Mouse (Mus musculus): ENCODE results near the gene Slc25a4. TPM values are rescaled to one million over a fixed set of nuclear protein-coding genes. Genes with fewer than 3 reads are reported as not detected.

Gene Slc25a4
- polyA plus RNA-seq (2014; fragmentation: Nextera tagmentation; extraction: Ambion mirVana): 580 and 582 TPM in 2 replicates

GRCm38 (mm10) chr8:46210404-46211315 is at the start of gene Slc25a4:
Gene Slc25a4 (minus strand): TSS chr8:46211284.
- Histone ChIP-seq H3K36me3 (ENCODE audit: control insufficient read depth, insufficient read depth, low read length) (peaks cover 34% of the 10 kb centered on the region), H3K9me3 (ENCODE audit: control insufficient read depth, low read length) (no peaks in the 10 kb centered on the region), H3K4me2 (ENCODE audit: low read depth, low read length) (peak within 1 kb of the TSS; percentile 81), H3K4me1 (ENCODE audit: control insufficient read depth, insufficient read depth, low read length) (peaks cover 21% of the 10 kb centered on the region), H3K27me3 (replicated peaks; ENCODE audit: control insufficient read depth, insufficient read depth, low read length) (no peaks in the 10 kb centered on the region), H3K27ac (replicated peaks; ENCODE audit: low read depth, low read length) (peak within 1 kb of the TSS; percentile 96), H3K4me3 (ENCODE audit: low read depth, low read length) (peak within 1 kb of the TSS; percentile 93), H3K9ac (ENCODE audit: low read depth, low read length) (peak within 1 kb of the TSS; percentile 93)
- DNase-seq (ENCODE audit: low spot score) (peak; percentile 97), ATAC-seq (ENCODE audit: low read depth) (peak; percentile 99)
- 1% methylated on average over 19 of the region's 84 CpGs for WGBS

GRCm38 (mm10) chr8:46257921-46258682 is 47.0 kb upstream of the Slc25a4 start:
- Histone ChIP-seq H3K9ac (ENCODE audit: low read depth, low read length) (no peak overlapping the region), H3K4me3 (ENCODE audit: low read depth, low read length) (no peak overlapping the region), H3K4me2 (ENCODE audit: low read depth, low read length) (no peak overlapping the region), H3K4me1 (ENCODE audit: control insufficient read depth, insufficient read depth, low read length) (no peaks in the 10 kb centered on the region), H3K27me3 (replicated peaks; ENCODE audit: control insufficient read depth, insufficient read depth, low read length) (no peaks in the 10 kb centered on the region), H3K36me3 (ENCODE audit: control insufficient read depth, insufficient read depth, low read length) (no peaks in the 10 kb centered on the region), H3K27ac (replicated peaks; ENCODE audit: low read depth, low read length) (no peak overlapping the region), H3K9me3 (ENCODE audit: control insufficient read depth, low read length) (no peaks in the 10 kb centered on the region)
- DNase-seq (ENCODE audit: low spot score): peak; percentile 43
- peak; percentile 81; the same call in 1 of the 2 replicates for ATAC-seq (ENCODE audit: low read depth)
- 23% methylated on average over 19 of the region's 19 CpGs for WGBS

DNA sequence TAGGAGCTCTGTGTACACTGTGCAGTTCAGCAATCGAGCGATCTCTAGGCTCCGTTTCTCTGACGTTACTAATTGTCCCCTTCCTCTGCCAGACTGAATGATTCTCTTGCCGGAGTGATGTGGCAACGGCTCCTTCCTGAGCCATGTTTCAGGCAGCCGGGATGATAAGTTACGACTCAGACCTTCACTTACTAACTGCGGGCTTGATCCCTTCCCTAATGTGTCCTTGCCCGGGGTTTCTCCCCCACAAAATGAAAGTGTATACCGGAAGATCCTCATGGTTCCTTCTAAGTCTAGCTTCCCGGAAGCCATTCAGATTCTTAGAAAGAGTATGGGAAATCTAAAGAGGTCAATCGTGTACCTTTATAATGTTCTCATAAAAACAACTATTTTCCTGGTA is 41.4 kb upstream of the Slc25a4 start:
- Histone ChIP-seq H3K27ac (replicated peaks; ENCODE audit: low read depth, low read length) (no peak overlapping the region), H3K9me3 (ENCODE audit: control insufficient read depth, low read length) (no peaks in the 10 kb centered on the region), H3K4me1 (ENCODE audit: control insufficient read depth, insufficient read depth, low read length) (0 out of 2 replicates have a peak, but pooled peaks cover 6% of the 10 kb centered on the region), H3K9ac (ENCODE audit: low read depth, low read length) (peak overlapping the region; percentile 43; the same call in 1 of the 2 replicates), H3K4me2 (ENCODE audit: low read depth, low read length) (peak overlapping the region; percentile 44), H3K36me3 (ENCODE audit: control insufficient read depth, insufficient read depth, low read length) (no peaks in the 10 kb centered on the region), H3K27me3 (replicated peaks; ENCODE audit: control insufficient read depth, insufficient read depth, low read length) (no peaks in the 10 kb centered on the region), H3K4me3 (ENCODE audit: low read depth, low read length) (0 out of 2 replicates have a peak overlapping the region, but pooled peaks have one; percentile 13)
- WGBS: 51% methylated on average over 13 of the region's 13 CpGs
- no peak for DNase-seq (ENCODE audit: low spot score)
- ATAC-seq (ENCODE audit: low read depth): peak; percentile 22; the same call in 1 of the 2 replicates

GRCm38 (mm10) chr8:46251561-46251960 is 40.5 kb upstream of the Slc25a4 start:
- Histone ChIP-seq H3K27ac (replicated peaks; ENCODE audit: low read depth, low read length) (no peak overlapping the region), H3K9ac (ENCODE audit: low read depth, low read length) (no peak overlapping the region), H3K36me3 (ENCODE audit: control insufficient read depth, insufficient read depth, low read length) (no peaks in the 10 kb centered on the region), H3K27me3 (replicated peaks; ENCODE audit: control insufficient read depth, insufficient read depth, low read length) (no peaks in the 10 kb centered on the region), H3K4me2 (ENCODE audit: low read depth, low read length) (peak overlapping the region; percentile 36), H3K9me3 (ENCODE audit: control insufficient read depth, low read length) (no peaks in the 10 kb centered on the region), H3K4me3 (ENCODE audit: low read depth, low read length) (no peak overlapping the region), H3K4me1 (ENCODE audit: control insufficient read depth, insufficient read depth, low read length) (0 out of 2 replicates have a peak, but pooled peaks cover 6% of the 10 kb centered on the region)
- WGBS: 32% methylated on average over 10 of the region's 10 CpGs
- no peak for ATAC-seq (ENCODE audit: low read depth)
- DNase-seq (ENCODE audit: low spot score): no peak

- Histone ChIP-seq H3K9me3 (ENCODE audit: control insufficient read depth, low read length) (no peaks in the 10 kb centered on the region), H3K27me3 (replicated peaks; ENCODE audit: control insufficient read depth, insufficient read depth, low read length) (no peaks in the 10 kb centered on the region), H3K27ac (replicated peaks; ENCODE audit: low read depth, low read length) (no peak overlapping the region), H3K9ac (ENCODE audit: low read depth, low read length) (no peak overlapping the region), H3K36me3 (ENCODE audit: control insufficient read depth, insufficient read depth, low read length) (no peaks in the 10 kb centered on the region), H3K4me3 (ENCODE audit: low read depth, low read length) (no peak overlapping the region), H3K4me2 (ENCODE audit: low read depth, low read length) (no peak overlapping the region), H3K4me1 (ENCODE audit: control insufficient read depth, insufficient read depth, low read length) (peaks cover 5% of the 10 kb centered on the region; the same call in 1 of the 2 replicates)
- ATAC-seq (ENCODE audit: low read depth) (no peak), DNase-seq (ENCODE audit: low spot score) (no peak)
- WGBS: 61% methylated on average over 11 of the region's 11 CpGs
Measured at GRCm38 (mm10) chr8:46246346-46246745, 35.3 kb upstream of the Slc25a4 start.

DNA sequence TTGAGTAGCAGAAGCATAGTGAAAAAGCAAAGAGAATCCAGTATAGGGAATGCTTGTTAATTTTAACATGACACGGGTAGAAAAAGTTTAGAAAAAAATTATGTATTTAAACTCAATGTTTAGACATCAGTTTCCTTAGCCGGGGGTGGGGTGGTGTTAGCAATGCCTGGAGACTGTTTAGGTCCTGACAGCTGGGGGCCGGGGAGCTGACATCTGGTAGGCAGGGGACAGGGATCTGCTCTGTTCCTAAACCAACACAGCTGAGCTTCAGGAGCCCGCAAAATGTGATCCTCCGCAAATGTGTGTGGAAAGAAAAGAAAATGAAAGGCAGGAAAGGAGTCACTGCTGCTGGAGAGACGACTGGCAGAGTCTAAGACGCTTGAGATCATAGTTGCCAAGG is 31.9 kb upstream of the Slc25a4 start:
- peak; percentile 41 for DNase-seq (ENCODE audit: low spot score)
- Histone ChIP-seq H3K4me3 (ENCODE audit: low read depth, low read length) (no peak overlapping the region), H3K4me1 (ENCODE audit: control insufficient read depth, insufficient read depth, low read length) (peaks cover 3% of the 10 kb centered on the region; the same call in 1 of the 2 replicates), H3K9ac (ENCODE audit: low read depth, low read length) (no peak overlapping the region), H3K27me3 (replicated peaks; ENCODE audit: control insufficient read depth, insufficient read depth, low read length) (no peaks in the 10 kb centered on the region; the same call in 1 of the 2 replicates), H3K9me3 (ENCODE audit: control insufficient read depth, low read length) (no peaks in the 10 kb centered on the region), H3K27ac (replicated peaks; ENCODE audit: low read depth, low read length) (no peak overlapping the region), H3K36me3 (ENCODE audit: control insufficient read depth, insufficient read depth, low read length) (no peaks in the 10 kb centered on the region), H3K4me2 (ENCODE audit: low read depth, low read length) (no peak overlapping the region)
- ATAC-seq (ENCODE audit: low read depth): no peak
- WGBS: 22% methylated on average over 7 of the region's 7 CpGs

DNA sequence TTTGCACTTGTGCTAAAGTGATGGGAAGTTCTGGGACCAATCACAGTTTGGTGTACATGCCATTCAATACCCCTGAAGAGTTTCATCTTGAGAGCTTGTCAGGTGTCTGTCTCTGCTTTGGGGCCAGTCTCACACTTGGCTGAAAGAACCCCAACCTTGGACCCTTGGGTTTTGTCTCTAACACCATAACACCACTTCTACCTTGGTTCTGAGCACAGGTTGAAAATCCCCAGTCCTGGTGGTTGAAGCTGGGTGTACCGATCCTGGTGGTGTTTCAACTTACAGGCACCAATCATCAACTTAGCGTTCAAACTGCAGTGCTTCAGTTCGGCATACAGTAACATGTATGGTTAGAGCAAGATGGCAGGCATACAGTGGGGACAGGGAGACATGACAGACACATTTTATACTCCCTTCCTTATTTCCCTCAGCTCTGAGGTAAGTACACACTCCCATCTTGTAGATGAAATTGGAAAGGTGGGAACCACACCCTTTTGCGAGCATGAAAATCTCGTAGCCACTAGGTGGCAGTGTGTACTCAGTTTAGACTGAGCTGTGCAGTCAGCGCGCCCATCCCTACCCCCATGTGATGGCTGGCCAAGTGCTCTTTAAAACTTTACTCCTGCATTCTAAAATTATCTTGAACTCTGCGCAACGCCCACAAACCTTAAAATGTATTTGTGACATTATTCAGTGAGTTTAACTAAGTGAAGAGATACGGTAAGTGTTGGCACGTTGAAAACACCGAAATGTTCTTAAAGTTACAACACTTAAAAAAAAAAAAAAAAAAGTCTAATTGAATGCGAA is 30.7 kb upstream of the Slc25a4 start:
- Histone ChIP-seq H3K4me1 (ENCODE audit: control insufficient read depth, insufficient read depth, low read length) (peaks cover 3% of the 10 kb centered on the region; the same call in 1 of the 2 replicates), H3K9me3 (ENCODE audit: control insufficient read depth, low read length) (no peaks in the 10 kb centered on the region), H3K9ac (ENCODE audit: low read depth, low read length) (no peak overlapping the region), H3K36me3 (ENCODE audit: control insufficient read depth, insufficient read depth, low read length) (no peaks in the 10 kb centered on the region), H3K27ac (replicated peaks; ENCODE audit: low read depth, low read length) (no peak overlapping the region), H3K4me2 (ENCODE audit: low read depth, low read length) (no peak overlapping the region), H3K27me3 (replicated peaks; ENCODE audit: control insufficient read depth, insufficient read depth, low read length) (no peaks in the 10 kb centered on the region; the same call in 1 of the 2 replicates), H3K4me3 (ENCODE audit: low read depth, low read length) (no peak overlapping the region)
- WGBS: 25% methylated on average over 13 of the region's 13 CpGs
- DNase-seq (ENCODE audit: low spot score): peak; percentile 91
- ATAC-seq (ENCODE audit: low read depth): peak; percentile 87
